Mouse (Mus musculus) adrenal gland, postnatal 36 days (tissue): ENCODE data around the gene Lfng. TPM values are rescaled to one million over a fixed set of nuclear protein-coding genes. Genes with fewer than 3 reads are reported as not detected.

Source experiments
- DNase-seq, 2 experiments: peaks; one replicate each; pipeline ENCODE4 v3.0.0; 2021; ENCODE audit warnings: mixed read lengths in 1 of 2
- total RNA-seq, 2 experiments: library from RNA; stranded (reverse); gene quantifications; 2 replicates each; pipeline ENCODE4 v1.2.3; 2021

Gene Lfng
- total RNA-seq, 2 experiments from 2014 or later = 9.6 to 12.7 TPM

- DNase-seq = no peak
These were observed 17.9 kb upstream of the Lfng start for GRCm38 (mm10) chr5:140589082-140589774.

GRCm38 (mm10) chr5:140594846-140595245 lies 12.3 kb upstream of the Lfng start:
- DNase-seq = no peak

- no peak for DNase-seq
These were observed 10.7 kb upstream of the Lfng start for GRCm38 (mm10) chr5:140596426-140596825.

GRCm38 (mm10) chr5:140596927-140597588 lies 10.1 kb upstream of the Lfng start:
- peak; percentile 65 for DNase-seq

GRCm38 (mm10) chr5:140597787-140598186 lies 9.3 kb upstream of the Lfng start:
- DNase-seq = no peak

- DNase-seq = no peak
These were observed 7.2 kb upstream of the Lfng start for GRCm38 (mm10) chr5:140599939-140600338.

- no peak for DNase-seq
These were observed 5.4 kb upstream of the Lfng start for GRCm38 (mm10) chr5:140601712-140602111.

- no peak for DNase-seq
These were observed 4.6 kb upstream of the Lfng start for GRCm38 (mm10) chr5:140602540-140602939.

- no peak for DNase-seq
These were observed 2.7 kb upstream of the Lfng start for GRCm38 (mm10) chr5:140604386-140604785.

- DNase-seq = no peak
These were observed 1.9 kb upstream of the Lfng start for GRCm38 (mm10) chr5:140605228-140605627.

GRCm38 (mm10) chr5:140606386-140606785 lies 734 bp upstream of the Lfng start:
- DNase-seq = peak; percentile 29 to 35

GRCm38 (mm10) chr5:140607836-140608633 lies 915 bp downstream of the Lfng start:
- DNase-seq = no peak

GRCm38 (mm10) chr5:140608634-140609015 lies 1.5 kb downstream of the Lfng start:
- no peak for DNase-seq

- peak; percentile 37 to 68 for DNase-seq
These were observed 2.6 kb downstream of the Lfng start for GRCm38 (mm10) chr5:140609511-140610272.

GRCm38 (mm10) chr5:140610273-140611011 lies 3.3 kb downstream of the Lfng start:
- DNase-seq = peak; percentile 48 to 74

GRCm38 (mm10) chr5:140611021-140611583 lies 4.0 kb downstream of the Lfng start:
- DNase-seq = peak; percentile 91 to 94

- DNase-seq = no peak
These were observed 4.6 kb downstream of the Lfng start for GRCm38 (mm10) chr5:140611611-140612185.

GRCm38 (mm10) chr5:140612191-140612590 lies 5.1 kb downstream of the Lfng start:
- no peak for DNase-seq

- DNase-seq = no peak
These were observed 7.0 kb downstream of the Lfng start for GRCm38 (mm10) chr5:140614141-140614540.

- DNase-seq = no peak
These were observed 7.7 kb downstream of the Lfng start for GRCm38 (mm10) chr5:140614837-140615236.
